Mouse (Mus musculus) erythroblast, embryonic 14.5 days (primary cell): ENCODE results near the gene Dnajc17. TPM values are rescaled to one million over a fixed set of nuclear protein-coding genes. Genes with fewer than 3 reads are reported as not detected.
A peak's percentile ranks its signal among the peaks of the same experiment; 100 is the strongest.

Experiments
- H3K27me3 ChIP-seq: 2 replicates; pipeline ENCODE4 v1.6.1; 2012; ENCODE audit warnings: inconsistent platforms; ENCODE audit not compliant: control insufficient read depth
- H3K36me3 ChIP-seq: 2 replicates; pipeline ENCODE4 v1.6.1; 2012; ENCODE audit warnings: mild to moderate bottlenecking, inconsistent platforms; ENCODE audit not compliant: control insufficient read depth
- H3K4me1 ChIP-seq: 2 replicates; pipeline ENCODE4 v1.6.1; 2012; ENCODE audit warnings: inconsistent platforms; ENCODE audit not compliant: control insufficient read depth
- H3K4me3 ChIP-seq: replicated peaks from 2 replicates; pipeline ENCODE3; 2012; ENCODE audit warnings: moderate library complexity, mild to moderate bottlenecking, inconsistent platforms
- H3K9me3 ChIP-seq: 2 replicates; pipeline ENCODE4 v1.6.1; 2012; ENCODE audit warnings: low read length, inconsistent platforms, mixed read lengths; ENCODE audit not compliant: control insufficient read depth
- GATA1 ChIP-seq: IDR thresholded peaks from 2 replicates; pipeline ENCODE4 v1.6.1; 2012; ENCODE audit warnings: low read length, inconsistent platforms, mixed read lengths
- TAL1 ChIP-seq: IDR thresholded peaks from 3 replicates; pipeline ENCODE4 v1.6.1; 2012; ENCODE audit warnings: low read length, inconsistent platforms, mixed read lengths
- polyA plus RNA-seq: library from polyadenylated mRNA; stranded (reverse); fragments of >175 nt; gene quantifications from 2 replicates; pipeline ENCODE4 v1.2.3, GENCODE M21; 2012

Dnajc17 gene
- 3.9 and 5.5 TPM in 2 replicates for polyA plus RNA-seq

DNA sequence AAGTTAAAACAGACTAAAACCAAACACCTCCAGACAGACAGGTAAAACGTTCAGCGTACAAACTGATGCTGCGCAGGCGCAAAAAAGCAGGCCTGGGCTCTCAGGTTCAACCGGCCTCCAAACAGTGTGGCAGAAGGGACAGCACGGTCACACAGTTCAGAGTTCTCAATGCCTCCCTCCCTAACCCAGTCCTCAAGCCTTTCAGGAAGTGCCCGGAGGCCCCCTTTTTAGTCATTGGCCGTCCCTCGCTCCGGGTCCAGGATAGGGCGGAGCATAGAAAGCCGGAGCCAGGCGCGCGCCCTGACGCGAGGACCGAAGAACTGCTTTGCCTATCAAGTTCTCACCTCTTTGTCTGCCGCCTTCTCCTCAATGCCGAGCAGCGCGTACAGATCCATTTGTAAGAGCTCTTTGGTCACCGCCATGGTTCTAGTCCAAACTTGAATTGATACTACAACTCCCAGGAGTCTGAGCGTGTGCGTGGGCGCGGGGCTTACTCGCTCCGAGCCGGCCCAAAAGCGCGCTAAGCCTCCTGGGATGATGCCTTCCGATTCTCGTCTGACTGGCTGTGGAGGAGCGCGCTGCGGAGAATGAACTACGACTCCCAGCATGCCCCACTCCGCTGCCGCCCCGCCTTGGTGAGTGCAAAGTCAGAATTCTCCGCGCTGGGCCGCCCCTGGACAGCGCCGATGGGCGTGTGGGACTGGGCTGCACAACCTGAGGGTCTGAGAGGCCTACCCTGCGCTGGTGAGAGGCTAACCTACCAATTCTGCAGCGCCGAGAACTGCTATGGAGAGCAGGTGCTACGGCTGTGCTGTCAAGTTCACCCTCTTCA, at the start of gene Dnajc17, which contains the start of gene Zfyve19:
Gene Dnajc17, minus strand, starts transcription at position 452 of the 832 bp plus-strand sequence.
Gene Zfyve19, plus strand, starts transcription at position 274 of the 832 bp plus-strand sequence.
- no peaks in the 10 kb centered on the region for H3K27me3 ChIP-seq
- peaks cover 33% of the 10 kb centered on the region for H3K4me1 ChIP-seq
- H3K4me3 ChIP-seq: peak within 1 kb of the TSS; percentile 72
- H3K9me3 ChIP-seq: no peaks in the 10 kb centered on the region
- peaks cover 26% of the 10 kb centered on the region for H3K36me3 ChIP-seq
- TF ChIP-seq TAL1 (no peak), GATA1 (no peak)

DNA sequence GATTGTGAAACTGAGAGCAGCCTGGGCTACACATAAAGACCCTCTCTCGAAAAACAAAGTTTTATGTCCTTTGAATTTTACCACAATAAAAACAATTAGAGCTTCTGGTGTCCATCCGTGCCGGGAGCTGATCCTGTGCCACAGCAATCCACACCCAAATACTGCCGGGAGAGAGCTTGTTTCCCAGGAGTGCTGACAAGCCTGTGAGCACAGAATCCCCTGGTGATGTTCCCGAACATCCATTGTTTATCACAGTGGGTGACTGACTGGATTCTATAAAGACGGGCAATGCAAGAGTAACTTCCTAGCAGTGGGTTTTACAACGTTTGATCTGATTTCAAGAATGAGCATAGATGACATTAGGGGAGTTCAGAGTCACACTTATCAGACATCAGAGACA, 46.4 kb upstream of the Dnajc17 start:
- TF ChIP-seq GATA1: no peak
- no peak for TF ChIP-seq TAL1
- H3K4me3 ChIP-seq: no peak overlapping the region
- H3K27me3 ChIP-seq: peaks cover 31% of the 10 kb centered on the region
- no peaks in the 10 kb centered on the region for H3K36me3 ChIP-seq
- no peaks in the 10 kb centered on the region for H3K9me3 ChIP-seq
- peaks cover 8% of the 10 kb centered on the region for H3K4me1 ChIP-seq

DNA sequence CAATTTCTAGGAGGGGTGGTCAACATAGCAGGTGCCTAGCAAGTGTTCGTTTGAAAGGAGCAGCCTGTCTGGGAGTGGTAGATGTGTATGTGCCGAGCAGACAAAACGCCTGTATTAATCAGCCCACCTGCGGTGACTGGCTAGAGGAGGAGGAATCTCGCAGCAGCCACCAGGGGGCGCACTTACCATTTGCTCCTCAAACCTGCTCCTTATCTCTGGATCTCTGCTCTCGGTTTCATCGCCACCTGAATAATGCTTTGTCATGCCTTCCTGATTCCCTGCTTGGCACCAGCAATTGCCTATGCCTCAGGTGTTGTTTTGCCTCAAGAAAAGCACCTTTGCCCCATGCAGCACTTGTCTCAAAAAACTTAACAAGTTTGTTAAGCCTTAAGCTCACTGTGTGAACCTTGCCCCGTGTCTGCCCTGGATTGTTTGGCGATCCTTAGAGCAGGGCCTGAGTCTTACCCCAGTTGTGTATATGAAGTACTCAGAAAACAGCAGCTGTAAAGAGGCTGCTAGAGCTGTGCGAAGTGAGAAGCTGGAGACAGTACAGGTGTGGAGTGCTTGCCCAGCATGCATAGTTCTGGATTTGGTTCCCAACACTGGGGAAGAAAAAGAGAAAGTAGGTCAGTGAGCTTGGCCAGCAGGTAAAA, 42.4 kb upstream of the Dnajc17 start:
- Histone ChIP-seq H3K27me3 (peaks cover 27% of the 10 kb centered on the region), H3K9me3 (no peaks in the 10 kb centered on the region), H3K4me3 (peak overlapping the region; percentile 28), H3K4me1 (peaks cover 8% of the 10 kb centered on the region), H3K36me3 (no peaks in the 10 kb centered on the region)
- peak; percentile 95 for TF ChIP-seq GATA1
- no peak for TF ChIP-seq TAL1

DNA sequence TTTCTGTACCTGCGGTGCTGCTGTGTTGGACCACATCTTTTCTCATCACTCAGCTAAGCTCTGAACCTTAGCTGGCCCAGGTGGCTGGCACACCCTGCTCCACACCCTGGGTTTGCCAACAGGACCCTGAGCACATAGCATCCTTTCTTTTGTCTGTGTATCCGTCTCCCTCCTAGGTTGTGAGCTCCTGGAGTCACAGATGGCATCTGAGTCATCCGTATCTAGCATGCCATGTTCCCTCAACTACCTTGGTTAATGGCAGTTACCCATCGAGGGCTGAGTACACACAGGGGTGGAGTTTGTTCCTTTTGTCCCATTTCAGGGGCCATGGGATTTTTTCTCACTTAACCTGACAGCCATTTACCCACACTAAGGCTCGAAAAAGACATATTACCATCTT, 41.8 kb upstream of the Dnajc17 start:
- no peak overlapping the region for H3K4me3 ChIP-seq
- no peaks in the 10 kb centered on the region for H3K9me3 ChIP-seq
- H3K36me3 ChIP-seq: no peaks in the 10 kb centered on the region
- H3K27me3 ChIP-seq: peaks cover 25% of the 10 kb centered on the region
- TF ChIP-seq TAL1 (no peak), GATA1 (no peak)
- peaks cover 8% of the 10 kb centered on the region for H3K4me1 ChIP-seq

DNA sequence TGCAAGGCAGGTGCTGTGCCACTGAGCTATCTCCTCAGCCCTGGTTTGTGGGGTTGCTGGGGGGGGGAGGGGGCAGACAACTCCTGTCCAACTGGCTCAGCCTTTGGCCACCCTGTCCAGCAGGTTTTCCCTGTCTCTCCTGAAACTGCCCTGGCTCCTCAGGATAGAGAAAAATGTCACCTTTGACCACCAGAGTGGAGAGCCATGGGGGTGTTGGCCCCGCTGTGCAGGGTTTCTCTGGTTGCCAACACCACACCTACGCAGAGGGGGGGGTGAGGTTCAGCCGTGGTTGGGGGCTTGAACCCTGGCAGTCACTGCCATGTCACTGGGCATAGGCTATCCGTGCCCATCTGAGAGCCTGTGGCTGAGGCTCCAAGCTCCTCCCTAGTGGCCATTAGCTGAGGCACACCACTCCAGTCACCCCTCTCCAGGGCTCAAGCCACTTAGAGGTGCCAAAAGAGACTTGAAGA, 41.0 kb upstream of the Dnajc17 start:
- H3K9me3 ChIP-seq: no peaks in the 10 kb centered on the region
- peaks cover 17% of the 10 kb centered on the region for H3K27me3 ChIP-seq
- H3K36me3 ChIP-seq: no peaks in the 10 kb centered on the region
- no peak for TF ChIP-seq TAL1
- TF ChIP-seq GATA1: no peak
- peaks cover 8% of the 10 kb centered on the region for H3K4me1 ChIP-seq
- H3K4me3 ChIP-seq: no peak overlapping the region

DNA sequence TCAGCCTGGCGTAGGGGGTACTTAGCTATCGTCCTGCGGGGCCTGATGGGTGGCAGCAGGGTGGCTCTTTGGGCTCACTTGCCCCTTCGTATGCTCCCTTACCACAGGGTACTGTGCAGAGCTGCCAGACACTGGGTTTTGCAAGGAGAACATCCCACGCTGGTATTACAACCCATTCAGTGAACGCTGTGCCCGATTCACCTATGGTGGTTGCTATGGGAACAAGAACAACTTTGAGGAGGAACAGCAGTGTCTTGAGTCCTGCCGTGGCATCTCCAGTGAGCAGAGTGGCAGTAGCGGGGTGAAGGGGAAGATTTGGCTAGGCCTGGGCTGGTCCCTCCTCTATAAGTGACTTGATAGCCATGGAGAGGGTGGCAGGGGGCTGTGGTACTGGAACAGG, 39.3 kb upstream of the Dnajc17 start:
- Histone ChIP-seq H3K27me3 (peaks cover 2% of the 10 kb centered on the region; the same call in 1 of the 2 replicates), H3K9me3 (no peaks in the 10 kb centered on the region), H3K36me3 (no peaks in the 10 kb centered on the region), H3K4me3 (no peak overlapping the region), H3K4me1 (peaks cover 8% of the 10 kb centered on the region)
- no peak for TF ChIP-seq GATA1
- TF ChIP-seq TAL1: no peak

DNA sequence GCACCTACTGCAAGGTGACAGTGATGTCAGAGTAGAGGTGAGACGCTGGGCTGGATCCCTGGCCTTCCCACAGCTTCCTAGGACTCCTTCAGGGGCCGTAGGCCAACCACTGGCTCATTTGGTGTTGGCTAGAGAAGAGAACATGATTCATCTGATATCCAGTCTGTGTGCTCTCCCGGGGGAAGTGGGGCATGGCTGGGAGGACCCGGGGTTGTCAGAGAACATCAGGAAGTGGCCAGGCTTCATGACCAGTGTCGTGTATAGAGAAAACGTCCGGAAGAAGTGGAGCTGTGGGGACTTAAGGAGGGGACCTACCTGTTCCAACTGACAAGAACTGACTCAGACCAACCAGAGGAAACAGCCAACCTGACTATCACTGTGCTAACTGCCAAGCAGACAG, 36.7 kb upstream of the Dnajc17 start:
- Histone ChIP-seq H3K27me3 (peaks cover 10% of the 10 kb centered on the region), H3K4me1 (no peaks in the 10 kb centered on the region), H3K9me3 (no peaks in the 10 kb centered on the region), H3K36me3 (no peaks in the 10 kb centered on the region), H3K4me3 (no peak overlapping the region)
- TF ChIP-seq GATA1 (no peak), TAL1 (no peak)

DNA sequence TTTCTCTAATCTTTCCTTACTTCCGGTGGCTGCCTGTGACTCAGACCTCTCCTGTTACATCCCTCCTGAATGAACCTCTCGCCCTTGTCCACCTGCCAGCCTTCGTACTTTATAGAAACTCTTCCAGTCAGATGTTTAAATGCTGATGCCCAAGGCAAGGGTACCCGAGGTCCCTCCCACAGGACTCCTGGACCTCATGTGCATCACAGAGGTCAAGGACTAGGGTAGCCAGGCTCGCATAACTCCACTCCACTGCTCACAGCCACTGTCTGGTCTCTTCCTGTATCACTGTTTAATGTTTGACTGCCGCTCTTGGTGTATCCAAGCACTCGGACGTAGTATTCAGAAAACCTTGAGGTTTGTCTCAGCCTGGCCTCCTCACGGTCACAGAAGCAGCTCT, 34.0 kb upstream of the Dnajc17 start:
- peaks cover under 1% of the 10 kb centered on the region for H3K4me1 ChIP-seq
- H3K4me3 ChIP-seq: no peak overlapping the region
- TF ChIP-seq GATA1: no peak
- no peak for TF ChIP-seq TAL1
- peaks cover under 1% of the 10 kb centered on the region; the same call in 1 of the 2 replicates for H3K9me3 ChIP-seq
- H3K27me3 ChIP-seq: peaks cover 37% of the 10 kb centered on the region
- H3K36me3 ChIP-seq: no peaks in the 10 kb centered on the region

DNA sequence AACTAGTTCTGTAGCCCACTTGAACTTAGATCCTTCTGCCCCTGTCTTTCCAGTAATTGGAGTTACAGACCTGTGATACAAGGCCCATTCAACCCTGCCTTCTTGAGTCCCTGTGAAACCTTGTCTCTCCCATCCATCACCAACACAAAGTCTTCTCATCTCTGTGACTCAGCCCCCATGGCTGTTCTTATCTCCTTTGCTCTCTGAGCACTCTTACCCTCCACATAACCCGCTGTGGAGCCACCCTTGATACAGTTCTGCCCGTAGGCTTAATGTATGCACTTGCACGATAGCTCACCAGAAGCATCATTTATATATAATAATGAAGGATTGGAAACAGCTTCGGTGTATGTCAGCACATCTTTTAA, 32.2 kb upstream of the Dnajc17 start:
- peaks cover 52% of the 10 kb centered on the region for H3K27me3 ChIP-seq
- H3K4me3 ChIP-seq: no peak overlapping the region
- H3K9me3 ChIP-seq: peaks cover 3% of the 10 kb centered on the region; the same call in 1 of the 2 replicates
- TF ChIP-seq GATA1 (no peak), TAL1 (no peak)
- H3K36me3 ChIP-seq: no peaks in the 10 kb centered on the region
- H3K4me1 ChIP-seq: peaks cover 5% of the 10 kb centered on the region
